Mouse (Mus musculus): ENCODE data around the gene Ubc. TPM values are rescaled to one million over a fixed set of nuclear protein-coding genes. Genes with fewer than 3 reads are reported as not detected.

Ubc gene
- polyA plus RNA-seq, 1 experiment from 2014 or later, result 1,201 TPM

GRCm38 (mm10) chr5:125409348-125410090 is 19.5 kb upstream of the Ubc start:
- Histone ChIP-seq H3K9me3 (no peaks in the 10 kb centered on the region), H3K4me3 (peak overlapping the region; percentile 29), H3K27me3 (no peaks in the 10 kb centered on the region), H3K27ac (no peak overlapping the region; the same call in 1 of the 2 replicates), H3K9ac (no peak overlapping the region), H3K36me3 (peaks cover 15% of the 10 kb centered on the region), H3K4me1 (replicated peaks) (peaks cover 24% of the 10 kb centered on the region), H3K4me2 (peak overlapping the region; percentile 40)
- no peak for ATAC-seq (ENCODE audit: low FRiP score)
- WGBS, result 8% methylated on average over 20 of the region's 20 CpGs

GRCm38 (mm10) chr5:125408842-125409241 is 18.8 kb upstream of the Ubc start:
- no peak overlapping the region for H3K9ac ChIP-seq
- H3K4me1 ChIP-seq (replicated peaks), result peaks cover 25% of the 10 kb centered on the region
- peaks cover 9% of the 10 kb centered on the region for H3K36me3 ChIP-seq
- peak overlapping the region; percentile 23; the same call in 1 of the 2 replicates for H3K27ac ChIP-seq
- peak; percentile 13; the same call in 1 of the 2 replicates for ATAC-seq (ENCODE audit: low FRiP score)
- no peaks in the 10 kb centered on the region for H3K9me3 ChIP-seq
- no peaks in the 10 kb centered on the region for H3K27me3 ChIP-seq
- under 1% methylated on average over 13 of the region's 13 CpGs for WGBS
- H3K4me2 ChIP-seq, result peak overlapping the region; percentile 40
- H3K4me3 ChIP-seq, result peak overlapping the region; percentile 29

- no peak for ATAC-seq (ENCODE audit: low FRiP score)
- no peak overlapping the region for H3K4me3 ChIP-seq
- peaks cover 1% of the 10 kb centered on the region; the same call in 1 of the 2 replicates for H3K36me3 ChIP-seq
- H3K9me3 ChIP-seq, result no peaks in the 10 kb centered on the region
- H3K27ac ChIP-seq, result no peak overlapping the region
- WGBS, result 66% methylated on average over 14 of the region's 14 CpGs
- H3K27me3 ChIP-seq, result peaks cover 1% of the 10 kb centered on the region; the same call in 1 of the 2 replicates
- H3K9ac ChIP-seq, result no peak overlapping the region
- peaks cover 25% of the 10 kb centered on the region for H3K4me1 ChIP-seq (replicated peaks)
- no peak overlapping the region for H3K4me2 ChIP-seq
Measured at GRCm38 (mm10) chr5:125407910-125408575, 18.0 kb upstream of the Ubc start.

- Histone ChIP-seq H3K27ac (peak overlapping the region; percentile 95), H3K36me3 (no peaks in the 10 kb centered on the region), H3K4me1 (replicated peaks) (peaks cover 25% of the 10 kb centered on the region), H3K4me3 (peak overlapping the region; percentile 56), H3K4me2 (peak overlapping the region; percentile 67), H3K9me3 (no peaks in the 10 kb centered on the region), H3K27me3 (peaks cover 3% of the 10 kb centered on the region; the same call in 1 of the 2 replicates), H3K9ac (peak overlapping the region; percentile 81)
- WGBS, result 61% methylated on average over 13 of the region's 13 CpGs
- no peak for ATAC-seq (ENCODE audit: low FRiP score)
Measured at GRCm38 (mm10) chr5:125407020-125407830, 17.2 kb upstream of the Ubc start.

GRCm38 (mm10) chr5:125406322-125407016 is 16.5 kb upstream of the Ubc start:
- no peaks in the 10 kb centered on the region for H3K9me3 ChIP-seq
- peaks cover 3% of the 10 kb centered on the region; the same call in 1 of the 2 replicates for H3K27me3 ChIP-seq
- H3K4me2 ChIP-seq, result peak overlapping the region; percentile 67
- peak overlapping the region; percentile 81 for H3K9ac ChIP-seq
- peak overlapping the region; percentile 56 for H3K4me3 ChIP-seq
- 2% methylated on average over 20 of the region's 20 CpGs for WGBS
- peak overlapping the region; percentile 95 for H3K27ac ChIP-seq
- ATAC-seq (ENCODE audit: low FRiP score), result peak; percentile 46
- H3K4me1 ChIP-seq (replicated peaks), result peaks cover 25% of the 10 kb centered on the region
- no peaks in the 10 kb centered on the region for H3K36me3 ChIP-seq

GRCm38 (mm10) chr5:125405546-125406248 is 15.7 kb upstream of the Ubc start:
- Histone ChIP-seq H3K36me3 (no peaks in the 10 kb centered on the region), H3K4me2 (peak overlapping the region; percentile 69), H3K4me3 (peak overlapping the region; percentile 56), H3K9ac (peak overlapping the region; percentile 81), H3K4me1 (replicated peaks) (peaks cover 25% of the 10 kb centered on the region), H3K9me3 (no peaks in the 10 kb centered on the region), H3K27me3 (peaks cover 3% of the 10 kb centered on the region; the same call in 1 of the 2 replicates), H3K27ac (peak overlapping the region; percentile 95)
- ATAC-seq (ENCODE audit: low FRiP score), result peak; percentile 70
- WGBS, result under 1% methylated on average over 31 of the region's 31 CpGs

- Histone ChIP-seq H3K4me3 (peak overlapping the region; percentile 56), H3K9me3 (no peaks in the 10 kb centered on the region), H3K9ac (peak overlapping the region; percentile 71), H3K27me3 (peaks cover 3% of the 10 kb centered on the region; the same call in 1 of the 2 replicates), H3K36me3 (no peaks in the 10 kb centered on the region), H3K4me2 (peak overlapping the region; percentile 69), H3K27ac (peak overlapping the region; percentile 95), H3K4me1 (replicated peaks) (peaks cover 22% of the 10 kb centered on the region)
- 0 out of 2 replicates have a peak, but pooled peaks have one; percentile 32 for ATAC-seq (ENCODE audit: low FRiP score)
- WGBS, result under 1% methylated on average over 28 of the region's 28 CpGs
Measured at GRCm38 (mm10) chr5:125404903-125405545, 15.0 kb upstream of the Ubc start.

GRCm38 (mm10) chr5:125404536-125404902 is 14.5 kb upstream of the Ubc start:
- H3K27ac ChIP-seq, result peak overlapping the region; percentile 95
- peaks cover 3% of the 10 kb centered on the region; the same call in 1 of the 2 replicates for H3K27me3 ChIP-seq
- peak overlapping the region; percentile 71 for H3K9ac ChIP-seq
- peaks cover 17% of the 10 kb centered on the region for H3K4me1 ChIP-seq (replicated peaks)
- no peak for ATAC-seq (ENCODE audit: low FRiP score)
- H3K4me3 ChIP-seq, result peak overlapping the region; percentile 56
- no peaks in the 10 kb centered on the region for H3K36me3 ChIP-seq
- H3K4me2 ChIP-seq, result peak overlapping the region; percentile 69
- H3K9me3 ChIP-seq, result no peaks in the 10 kb centered on the region
- 3% methylated on average over 7 of the region's 7 CpGs for WGBS

GRCm38 (mm10) chr5:125403481-125404465 is 13.8 kb upstream of the Ubc start:
- no peaks in the 10 kb centered on the region for H3K9me3 ChIP-seq
- H3K27ac ChIP-seq, result no peak overlapping the region; the same call in 1 of the 2 replicates
- peak overlapping the region; percentile 69 for H3K4me2 ChIP-seq
- H3K27me3 ChIP-seq, result peaks cover 3% of the 10 kb centered on the region; the same call in 1 of the 2 replicates
- peaks cover 17% of the 10 kb centered on the region for H3K4me1 ChIP-seq (replicated peaks)
- H3K9ac ChIP-seq, result peak overlapping the region; percentile 66
- no peaks in the 10 kb centered on the region for H3K36me3 ChIP-seq
- H3K4me3 ChIP-seq, result peak overlapping the region; percentile 39
- ATAC-seq (ENCODE audit: low FRiP score), result no peak
- 12% methylated on average over 31 of the region's 31 CpGs for WGBS

- peaks cover 3% of the 10 kb centered on the region; the same call in 1 of the 2 replicates for H3K27me3 ChIP-seq
- H3K4me3 ChIP-seq, result no peak overlapping the region
- no peak overlapping the region for H3K4me2 ChIP-seq
- no peak overlapping the region for H3K27ac ChIP-seq
- ATAC-seq (ENCODE audit: low FRiP score), result no peak
- no peak overlapping the region; the same call in 1 of the 2 replicates for H3K9ac ChIP-seq
- H3K9me3 ChIP-seq, result no peaks in the 10 kb centered on the region
- no peaks in the 10 kb centered on the region for H3K36me3 ChIP-seq
- H3K4me1 ChIP-seq (replicated peaks), result peaks cover 17% of the 10 kb centered on the region
- 63% methylated on average over 6 of the region's 6 CpGs for WGBS
Measured at GRCm38 (mm10) chr5:125402991-125403390, 13.0 kb upstream of the Ubc start.

All from hindbrain, embryonic 13.5 days (tissue).